Mouse (Mus musculus) embryonic facial prominence, embryonic 15.5 days (tissue): ENCODE results near the gene Cd300c2. TPM values are rescaled to one million over a fixed set of nuclear protein-coding genes. Genes with fewer than 3 reads are reported as not detected.
"Not testable (repeated sequence)": the region's sequence is repeated elsewhere in the genome, so short reads cannot be mapped to it uniquely, and the experiment has no call there.

Experiments
- ATAC-seq: fragments of 200-750 bp; cut with Nextera tagmentation; 2 replicates; pipeline ENCODE4 v1.8.0; 2017; ENCODE audit warnings: low read depth, moderate TSS enrichment; ENCODE audit not compliant: insufficient number of reproducible peaks, low FRiP score, low TSS enrichment
- H3K27ac ChIP-seq: fragments of 300-500 bp; sonication (generic); replicated peaks from 2 replicates; pipeline ENCODE4 v1.5.1; 2015; ENCODE audit warnings: mild to moderate bottlenecking, inconsistent platforms
- H3K27me3 ChIP-seq: fragments of 300-500 bp; sonication (generic); 2 replicates; pipeline ENCODE4 v1.6.1; 2015; ENCODE audit warnings: inconsistent platforms
- H3K36me3 ChIP-seq: fragments of 300-500 bp; sonication (generic); 2 replicates; pipeline ENCODE4 v1.6.1; 2015; ENCODE audit warnings: mild to moderate bottlenecking, inconsistent platforms
- H3K4me1 ChIP-seq: fragments of 300-500 bp; sonication (generic); 2 replicates; pipeline ENCODE4 v1.6.1; 2015; ENCODE audit warnings: inconsistent platforms
- H3K4me2 ChIP-seq: fragments of 300-500 bp; sonication (generic); replicated peaks from 2 replicates; pipeline ENCODE4 v1.6.1; 2015; ENCODE audit warnings: mild to moderate bottlenecking, inconsistent platforms
- H3K4me3 ChIP-seq: fragments of 300-500 bp; sonication (generic); replicated peaks from 2 replicates; pipeline ENCODE4 v1.5.1; 2015; ENCODE audit warnings: mild to moderate bottlenecking, inconsistent platforms
- H3K9ac ChIP-seq: fragments of 300-500 bp; sonication (generic); 2 replicates; pipeline ENCODE4 v1.6.1; 2015; ENCODE audit warnings: inconsistent platforms
- H3K9me3 ChIP-seq: fragments of 300-500 bp; sonication (generic); replicated peaks from 2 replicates; pipeline ENCODE4 v1.6.1; 2016; ENCODE audit warnings: inconsistent platforms
- WGBS: fragments of 180-500 bp; shearing (Covaris S2); methylation state at CpG from one replicate; pipeline ENCODE4 v1.1.7; 2015; 5-methylcytosine and 5-hydroxymethylcytosine counted together
- polyA plus RNA-seq: library from polyadenylated mRNA; unstranded; fragments of >200 nt; fragmentation: Nextera tagmentation; extraction: Ambion mirVana; gene quantifications from 2 replicates; pipeline ENCODE4 v1.2.1, GENCODE M21; 2015

Gene Cd300c2
- 3.8 and 5.6 TPM in 2 replicates for polyA plus RNA-seq

GRCm38 (mm10) chr11:115001474-115002040, at the start of gene Cd300c2:
Cd300c2 (minus strand) TSS chr11:115001880.
- 78% methylated on average over 7 of the region's 7 CpGs for WGBS
- no peak for ATAC-seq
- Histone ChIP-seq H3K36me3 (no peaks in the 10 kb centered on the region), H3K4me1 (no peaks in the 10 kb centered on the region), H3K27ac (no peak within 1 kb of the TSS), H3K9me3 (no peaks in the 10 kb centered on the region), H3K4me2 (no peak within 1 kb of the TSS), H3K27me3 (no peaks in the 10 kb centered on the region), H3K4me3 (no peak within 1 kb of the TSS), H3K9ac (no peak within 1 kb of the TSS)

- no peaks in the 10 kb centered on the region for H3K27me3 ChIP-seq
- no peak overlapping the region for H3K27ac ChIP-seq
- no peak for ATAC-seq
- H3K9ac ChIP-seq, result no peak overlapping the region
- H3K4me3 ChIP-seq, result no peak overlapping the region
- H3K9me3 ChIP-seq, result no peaks in the 10 kb centered on the region
- 50% methylated on average over 3 of the region's 3 CpGs for WGBS
- no peak overlapping the region for H3K4me2 ChIP-seq
- no peaks in the 10 kb centered on the region for H3K4me1 ChIP-seq
- no peaks in the 10 kb centered on the region for H3K36me3 ChIP-seq
Observed at GRCm38 (mm10) chr11:115049282-115049895, 47.7 kb upstream of the Cd300c2 start.

- Histone ChIP-seq H3K36me3 (no peaks in the 10 kb centered on the region), H3K9ac (no peak within 1 kb of the TSS), H3K27ac (no peak within 1 kb of the TSS), H3K4me1 (no peaks in the 10 kb centered on the region), H3K4me2 (no peak within 1 kb of the TSS), H3K27me3 (no peaks in the 10 kb centered on the region), H3K9me3 (no peaks in the 10 kb centered on the region), H3K4me3 (no peak within 1 kb of the TSS)
- WGBS, result 62% methylated on average over 2 of the region's 2 CpGs
- no peak for ATAC-seq
Observed at GRCm38 (mm10) chr11:115048259-115048658, 46.6 kb upstream of the Cd300c2 start, which contains the start of gene Cd300ld3. Cd300ld3 (minus strand) TSS chr11:115048409.

- H3K4me3 ChIP-seq, H3K36me3 ChIP-seq, H3K27ac ChIP-seq, H3K4me2 ChIP-seq, H3K9me3 ChIP-seq, H3K4me1 ChIP-seq, H3K27me3 ChIP-seq, H3K9ac ChIP-seq, ATAC-seq: not testable (repeated sequence)
- no CpG with 5 or more reads among the region's 6 CpGs for WGBS
Observed at GRCm38 (mm10) chr11:115037669-115038068, 36.0 kb upstream of the Cd300c2 start, which contains the start of gene Cd300ld5. Cd300ld5 (minus strand) TSS chr11:115037769.

DNA sequence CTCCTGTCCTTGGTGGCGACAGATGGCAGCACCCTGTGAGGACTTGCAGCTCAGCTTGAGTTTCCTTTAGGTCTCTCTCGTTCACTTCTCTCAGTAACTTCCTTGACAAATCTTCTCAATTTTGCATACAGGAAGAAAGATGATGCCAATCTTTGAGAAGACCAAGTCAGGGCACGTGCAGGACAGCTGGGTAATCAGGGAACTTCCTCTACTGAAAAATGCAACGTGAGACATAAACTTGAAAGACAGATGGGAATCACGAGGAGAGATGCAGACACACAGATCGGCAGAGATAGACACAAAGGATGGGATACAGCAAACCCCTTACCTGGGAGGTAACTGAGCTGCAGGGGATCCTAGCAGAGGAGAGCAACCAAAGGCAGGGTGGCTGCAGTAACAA, 25.2 kb upstream of the Cd300c2 start, which contains the start of gene Cd300ld4:
TSS of gene Cd300ld4 (minus strand) at position 101 of the 400 bp plus-strand sequence.
- not testable (repeated sequence) for ATAC-seq, H3K4me2 ChIP-seq, H3K27me3 ChIP-seq, H3K9me3 ChIP-seq, H3K27ac ChIP-seq, H3K4me3 ChIP-seq, H3K4me1 ChIP-seq, H3K9ac ChIP-seq, H3K36me3 ChIP-seq
- no CpG with 5 or more reads among the region's 6 CpGs for WGBS

DNA sequence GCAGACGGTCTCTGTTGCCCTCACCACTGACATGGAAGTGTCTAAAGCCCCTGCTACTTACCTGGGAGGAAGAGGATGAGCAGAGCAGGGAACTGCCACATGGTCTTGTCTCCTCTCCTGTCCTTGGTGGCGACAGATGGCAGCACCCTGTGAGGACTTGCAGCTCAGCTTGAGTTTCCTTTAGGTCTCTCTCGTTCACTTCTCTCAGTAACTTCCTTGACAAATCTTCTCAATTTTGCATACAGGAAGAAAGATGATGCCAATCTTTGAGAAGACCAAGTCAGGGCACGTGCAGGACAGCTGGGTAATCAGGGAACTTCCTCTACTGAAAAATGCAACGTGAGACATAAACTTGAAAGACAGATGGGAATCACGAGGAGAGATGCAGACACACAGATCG, 14.4 kb upstream of the Cd300c2 start, which contains the start of gene Cd300ld2:
TSS of gene Cd300ld2 (minus strand) at position 101 of the 400 bp plus-strand sequence.
- not testable (repeated sequence) for H3K36me3 ChIP-seq, H3K27ac ChIP-seq, H3K27me3 ChIP-seq, ATAC-seq, H3K4me1 ChIP-seq, H3K4me2 ChIP-seq, H3K9ac ChIP-seq, H3K9me3 ChIP-seq, H3K4me3 ChIP-seq
- WGBS, result no CpG with 5 or more reads among the region's 7 CpGs

GRCm38 (mm10) chr11:115004070-115004469, 2.4 kb upstream of the Cd300c2 start:
- no peaks in the 10 kb centered on the region for H3K27me3 ChIP-seq
- 82% methylated on average over 5 of the region's 5 CpGs for WGBS

GRCm38 (mm10) chr11:114989793-114990192, 11.9 kb downstream of the Cd300c2 start, which contains the start of gene Cd300ld:
Cd300ld (minus strand) TSS chr11:114989922.
- H3K4me2 ChIP-seq, result no peak within 1 kb of the TSS
- no peaks in the 10 kb centered on the region for H3K27me3 ChIP-seq
- no peaks in the 10 kb centered on the region for H3K4me1 ChIP-seq
- no peaks in the 10 kb centered on the region for H3K36me3 ChIP-seq
- 67% methylated on average over 4 of the region's 4 CpGs for WGBS
- no peak within 1 kb of the TSS for H3K27ac ChIP-seq
- no peaks in the 10 kb centered on the region for H3K9me3 ChIP-seq
- ATAC-seq, result no peak
- no peak within 1 kb of the TSS for H3K9ac ChIP-seq
- H3K4me3 ChIP-seq, result no peak within 1 kb of the TSS

More at GRCm38 (mm10) chr11:115004070-115004469, 2.4 kb upstream of the Cd300c2 start:
- Histone ChIP-seq H3K27ac (no peak overlapping the region), H3K4me3 (no peak overlapping the region), H3K36me3 (no peaks in the 10 kb centered on the region), H3K4me2 (no peak overlapping the region), H3K9me3 (no peaks in the 10 kb centered on the region), H3K4me1 (no peaks in the 10 kb centered on the region), H3K9ac (no peak overlapping the region)
- no peak for ATAC-seq

GRCm38 (mm10) chr11:114981866-114982265, 19.8 kb downstream of the Cd300c2 start:
- Histone ChIP-seq H3K36me3 (no peaks in the 10 kb centered on the region), H3K9me3 (0 out of 2 replicates have a peak, but pooled peaks cover 3% of the 10 kb centered on the region), H3K9ac (no peak overlapping the region), H3K27ac (no peak overlapping the region), H3K4me3 (no peak overlapping the region), H3K4me1 (no peaks in the 10 kb centered on the region), H3K4me2 (no peak overlapping the region), H3K27me3 (no peaks in the 10 kb centered on the region)
- ATAC-seq, result no peak
- 66% methylated on average over 4 of the region's 4 CpGs for whole genome bisulfite sequencing

GRCm38 (mm10) chr11:114972726-114973125, 29.0 kb downstream of the Cd300c2 start:
- 76% methylated on average over 10 of the region's 10 CpGs for WGBS

GRCm38 (mm10) chr11:114968752-114969207, 32.9 kb downstream of the Cd300c2 start, which contains the start of gene Cd300c:
Cd300c (minus strand) TSS chr11:114969157.
- H3K4me3 ChIP-seq, result no peak within 1 kb of the TSS
- WGBS, result 78% methylated on average over 9 of the region's 9 CpGs
- no peak for ATAC-seq

More at GRCm38 (mm10) chr11:114972726-114973125, 29.0 kb downstream of the Cd300c2 start:
- H3K4me3 ChIP-seq, result no peak overlapping the region
- ATAC-seq, result no peak
- H3K4me2 ChIP-seq, result no peak overlapping the region
- H3K27ac ChIP-seq, result no peak overlapping the region
- no peaks in the 10 kb centered on the region for H3K4me1 ChIP-seq
- H3K9me3 ChIP-seq, result peaks cover 10% of the 10 kb centered on the region
- no peak overlapping the region for H3K9ac ChIP-seq
- no peaks in the 10 kb centered on the region for H3K27me3 ChIP-seq
- no peaks in the 10 kb centered on the region for H3K36me3 ChIP-seq

More at GRCm38 (mm10) chr11:114968752-114969207, 32.9 kb downstream of the Cd300c2 start, which contains the start of gene Cd300c:
- no peaks in the 10 kb centered on the region for H3K36me3 ChIP-seq
- peaks cover under 1% of the 10 kb centered on the region; the same call in 1 of the 2 replicates for H3K9me3 ChIP-seq
- no peaks in the 10 kb centered on the region for H3K4me1 ChIP-seq
- no peak within 1 kb of the TSS for H3K27ac ChIP-seq
- no peak within 1 kb of the TSS for H3K9ac ChIP-seq
- no peak within 1 kb of the TSS for H3K4me2 ChIP-seq
- H3K27me3 ChIP-seq, result no peaks in the 10 kb centered on the region
